Mouse (Mus musculus): ENCODE measurements around the gene Tnfrsf12a.

DNA sequence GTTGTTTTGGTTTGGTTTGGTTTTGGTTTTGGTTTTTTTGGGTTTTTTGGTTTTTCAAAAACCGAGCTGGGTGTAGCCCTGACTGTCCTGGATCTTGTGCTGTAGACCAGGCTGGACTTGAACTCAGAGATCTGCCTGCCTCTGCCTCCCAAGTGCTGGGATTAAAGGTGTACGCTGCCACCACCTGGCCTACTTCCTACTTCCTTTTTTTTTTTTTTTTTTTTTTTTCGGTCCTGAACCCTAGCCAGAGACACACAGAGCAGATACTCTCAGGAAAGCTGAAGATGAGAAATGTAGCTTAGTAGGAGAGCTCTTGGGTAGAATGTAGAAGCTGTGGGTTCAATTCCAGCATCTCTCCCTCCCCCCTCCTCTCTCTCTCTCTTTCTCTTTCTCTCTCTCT lies 18.8 kb downstream of the Tnfrsf12a start:
- TF ChIP-seq CTCF (IDR thresholded peaks at IDR 0.05; ENCODE audit: control insufficient read depth, insufficient read depth, insufficient replicate concordance, low read depth, low read length) (no peak), POLR2A (IDR thresholded peaks at IDR 0.05; ENCODE audit: control insufficient read depth, low read depth, low read length) (no peak)
